Mouse (Mus musculus) macrophage (primary cell): ENCODE measurements around the gene Ctbp2. TPM values are rescaled to one million over a fixed set of nuclear protein-coding genes. Genes with fewer than 3 reads are reported as not detected.

ENCODE experiments used
- H3K27ac ChIP-seq: fragments of 350-480 bp; formaldehyde crosslinking; 2 replicates; pipeline ENCODE4 v1.9.0; 2021
- H3K36me3 ChIP-seq: fragments of 350-480 bp; formaldehyde crosslinking; 2 replicates; pipeline ENCODE4 v1.9.0; 2021; ENCODE audit errors: inconsistent target
- H3K4me3 ChIP-seq: fragments of 350-480 bp; formaldehyde crosslinking; 2 replicates; pipeline ENCODE4 v1.9.0; 2021; ENCODE audit errors: inconsistent target
- H3K79me2 ChIP-seq: fragments of 350-480 bp; formaldehyde crosslinking; 2 replicates; pipeline ENCODE4 v1.9.0; 2021; ENCODE audit errors: inconsistent target
- WGBS: methylation state at CpG from one replicate; pipeline ENCODE4 v1.1.7; 2026; ENCODE audit warnings: inconsistent platforms; ENCODE audit not compliant: missing documents; 5-methylcytosine and 5-hydroxymethylcytosine counted together
- polyA plus RNA-seq: library from polyadenylated mRNA; stranded (reverse); fragments of 250-400 nt; gene quantifications from 3 replicates; pipeline ENCODE4 v1.2.4, GENCODE M21; 2018; ENCODE audit warnings: inconsistent platforms

Ctbp2 gene
- polyA plus RNA-seq, 1 experiment from 2014 or later, result 34.1 TPM

GRCm38 (mm10) chr7:132976079-132976478, 148.1 kb downstream of the Ctbp2 start:
- 100% methylated on average over 2 of the region's 2 CpGs for WGBS
- Histone ChIP-seq H3K27ac (no peak overlapping the region), H3K79me2 (no peaks in the 10 kb centered on the region), H3K4me3 (no peak overlapping the region), H3K36me3 (peaks cover 23% of the 10 kb centered on the region)

GRCm38 (mm10) chr7:132972079-132972478, 152.1 kb downstream of the Ctbp2 start:
- WGBS, result 94% methylated on average over 2 of the region's 2 CpGs
- Histone ChIP-seq H3K36me3 (peaks cover 25% of the 10 kb centered on the region), H3K79me2 (no peaks in the 10 kb centered on the region), H3K4me3 (no peak overlapping the region), H3K27ac (no peak overlapping the region)

GRCm38 (mm10) chr7:132965707-132966106, 158.4 kb downstream of the Ctbp2 start:
- H3K36me3 ChIP-seq, result 0 out of 2 replicates have a peak, but pooled peaks cover 12% of the 10 kb centered on the region
- WGBS, result 80% methylated on average over 2 of the region's 2 CpGs
- no peak overlapping the region for H3K27ac ChIP-seq

GRCm38 (mm10) chr7:132964395-132964794, 159.8 kb downstream of the Ctbp2 start:
- Histone ChIP-seq H3K4me3 (no peak overlapping the region), H3K36me3 (0 out of 2 replicates have a peak, but pooled peaks cover 12% of the 10 kb centered on the region), H3K79me2 (peaks cover 55% of the 10 kb centered on the region), H3K27ac (no peak overlapping the region)
- WGBS, result 89% methylated on average over 3 of the region's 3 CpGs

More at GRCm38 (mm10) chr7:132965707-132966106, 158.4 kb downstream of the Ctbp2 start:
- Histone ChIP-seq H3K4me3 (no peak overlapping the region), H3K79me2 (peaks cover 42% of the 10 kb centered on the region)

GRCm38 (mm10) chr7:132950613-132951012, 173.5 kb downstream of the Ctbp2 start:
- WGBS, result 94% methylated on average over 3 of the region's 3 CpGs
- Histone ChIP-seq H3K36me3 (no peaks in the 10 kb centered on the region), H3K79me2 (peaks cover 100% of the 10 kb centered on the region), H3K27ac (no peak overlapping the region), H3K4me3 (no peak overlapping the region)

- Histone ChIP-seq H3K36me3 (no peaks in the 10 kb centered on the region), H3K79me2 (peaks cover 100% of the 10 kb centered on the region), H3K4me3 (no peak overlapping the region), H3K27ac (no peak overlapping the region)
- WGBS, result 100% methylated on average over 4 of the region's 4 CpGs
Measured at GRCm38 (mm10) chr7:132949968-132950367, 174.2 kb downstream of the Ctbp2 start.

GRCm38 (mm10) chr7:132940569-132940968, 183.6 kb downstream of the Ctbp2 start:
- no peaks in the 10 kb centered on the region for H3K36me3 ChIP-seq
- no peak overlapping the region for H3K27ac ChIP-seq
- H3K4me3 ChIP-seq, result no peak overlapping the region
- WGBS, result 92% methylated on average over 2 of the region's 2 CpGs
- H3K79me2 ChIP-seq, result peaks cover 100% of the 10 kb centered on the region

- H3K4me3 ChIP-seq, result no peak overlapping the region
- WGBS, result 81% methylated on average over 2 of the region's 2 CpGs
- no peak overlapping the region for H3K27ac ChIP-seq
- no peaks in the 10 kb centered on the region for H3K36me3 ChIP-seq
- H3K79me2 ChIP-seq, result peaks cover 100% of the 10 kb centered on the region
Measured at GRCm38 (mm10) chr7:132939118-132939517, 185.0 kb downstream of the Ctbp2 start.

Other genes starting within 250 kb of the Ctbp2 start
- 10.1 to 17.5 TPM (median 10.4 TPM) in 3 replicates for gene Zranb1, start 193.2 kb downstream of the Ctbp2 start, polyA plus RNA-seq
- not detected in 3 replicates for gene Fgfr2, start 1.0 kb downstream of the Ctbp2 start, polyA plus RNA-seq